Mouse (Mus musculus): ENCODE data around the gene Fxyd7.

The Fxyd7 gene

DNA sequence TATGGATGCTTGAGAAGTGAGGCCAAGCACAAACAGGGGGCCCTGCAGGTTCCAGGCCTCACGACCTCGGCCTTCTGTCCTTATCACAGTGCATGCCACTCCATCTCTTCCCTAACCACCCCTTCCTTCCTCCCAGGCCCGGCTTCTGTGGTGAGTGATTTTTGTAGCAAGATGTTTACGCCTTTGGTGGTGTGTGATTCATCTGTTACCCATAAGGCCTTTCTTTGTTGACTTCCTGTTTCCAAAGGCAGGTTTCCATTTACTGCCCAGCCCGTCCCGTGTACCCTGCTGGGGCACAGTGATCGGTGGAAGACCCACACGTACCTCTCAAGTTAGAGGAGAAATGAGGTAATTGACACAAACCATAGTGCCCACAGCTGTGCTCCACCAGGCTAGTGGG is 48.6 kb downstream of the Fxyd7 start:
- DNase-seq (ENCODE audit: low spot score) = no peak

GRCm38 (mm10) chr7:31000505-31001020 is 50.7 kb downstream of the Fxyd7 start:
- DNase-seq (ENCODE audit: low spot score) = peak; percentile 27

GRCm38 (mm10) chr7:30996491-30996890 is 54.8 kb downstream of the Fxyd7 start:
- no peak for DNase-seq (ENCODE audit: low spot score)

- no peak for DNase-seq (ENCODE audit: low spot score)
Observed at GRCm38 (mm10) chr7:30993986-30994385, 57.3 kb downstream of the Fxyd7 start.
